Mouse (Mus musculus) intestine, postnatal 0 days (tissue): Measurements from ENCODE around the gene Fam221b. TPM values are rescaled to one million over a fixed set of nuclear protein-coding genes. Genes with fewer than 3 reads are reported as not detected.

Experiments used
- ATAC-seq: fragments of 200-750 bp; cut with Nextera tagmentation; 2 replicates; pipeline ENCODE4 v1.8.0; 2017; ENCODE audit warnings: mild to moderate bottlenecking, moderate TSS enrichment, moderate library complexity
- H3K27ac ChIP-seq: fragments of 300-500 bp; sonication (generic); 2 replicates; pipeline ENCODE4 v1.5.1; 2014; ENCODE audit warnings: mild to moderate bottlenecking, low read depth, low read length, moderate library complexity
- H3K27me3 ChIP-seq: fragments of 300-500 bp; sonication (generic); replicated peaks from 2 replicates; pipeline ENCODE4 v1.6.1; 2014; ENCODE audit warnings: low read length, mixed read lengths; ENCODE audit not compliant: control insufficient read depth, insufficient read depth
- H3K36me3 ChIP-seq: fragments of 300-500 bp; sonication (generic); 2 replicates; pipeline ENCODE4 v1.6.1; 2014; ENCODE audit warnings: mild to moderate bottlenecking, moderate library complexity; ENCODE audit not compliant: control insufficient read depth, insufficient read depth
- H3K4me1 ChIP-seq: fragments of 300-500 bp; sonication (generic); replicated peaks from 2 replicates; pipeline ENCODE4 v1.6.1; 2014; ENCODE audit warnings: antibody characterized with exemption, low read length, mixed read lengths; ENCODE audit not compliant: control insufficient read depth, insufficient read depth
- H3K4me2 ChIP-seq: fragments of 300-500 bp; sonication (generic); replicated peaks from 2 replicates; pipeline ENCODE4 v1.6.1; 2014; ENCODE audit warnings: low read depth, mild to moderate bottlenecking, moderate library complexity
- H3K4me3 ChIP-seq: fragments of 300-500 bp; sonication (generic); 2 replicates; pipeline ENCODE4 v1.5.1; 2014; ENCODE audit warnings: low read depth, low read length
- H3K9ac ChIP-seq: fragments of 300-500 bp; sonication (generic); 2 replicates; pipeline ENCODE4 v1.6.1; 2014; ENCODE audit warnings: mild to moderate bottlenecking, low read depth, low read length
- H3K9me3 ChIP-seq: fragments of 300-500 bp; sonication (generic); 2 replicates; pipeline ENCODE4 v1.6.1; 2016; ENCODE audit warnings: mixed run types; ENCODE audit not compliant: control insufficient read depth
- CTCF ChIP-seq: sonication (generic); IDR thresholded peaks from 2 replicates; pipeline ENCODE4 v1.5.1; 2016; ENCODE audit warnings: low read depth, mild to moderate bottlenecking, control low read depth, antibody characterized with exemption, moderate library complexity
- WGBS: fragments of 180-500 bp; shearing (Covaris S2); extraction: QIAGEN DNeasy Blood & Tissue Kit; methylation state at CpG from one replicate; pipeline ENCODE4 v1.1.7; 2014; 5-methylcytosine and 5-hydroxymethylcytosine counted together
- microRNA-seq: library from miRNA; unstranded; fragments of <30 nt; microRNA quantifications from one replicate; pipeline ENCODE4, GENCODE M21; 2016
- polyA plus RNA-seq: library from polyadenylated mRNA; unstranded; fragments of >200 nt; fragmentation: Nextera tagmentation; extraction: Ambion mirVana; gene quantifications from 2 replicates; pipeline ENCODE4 v1.2.1, GENCODE M21; 2015

Fam221b gene
- polyA plus RNA-seq, 1 experiment from 2014 or later = 6.0 TPM

DNA sequence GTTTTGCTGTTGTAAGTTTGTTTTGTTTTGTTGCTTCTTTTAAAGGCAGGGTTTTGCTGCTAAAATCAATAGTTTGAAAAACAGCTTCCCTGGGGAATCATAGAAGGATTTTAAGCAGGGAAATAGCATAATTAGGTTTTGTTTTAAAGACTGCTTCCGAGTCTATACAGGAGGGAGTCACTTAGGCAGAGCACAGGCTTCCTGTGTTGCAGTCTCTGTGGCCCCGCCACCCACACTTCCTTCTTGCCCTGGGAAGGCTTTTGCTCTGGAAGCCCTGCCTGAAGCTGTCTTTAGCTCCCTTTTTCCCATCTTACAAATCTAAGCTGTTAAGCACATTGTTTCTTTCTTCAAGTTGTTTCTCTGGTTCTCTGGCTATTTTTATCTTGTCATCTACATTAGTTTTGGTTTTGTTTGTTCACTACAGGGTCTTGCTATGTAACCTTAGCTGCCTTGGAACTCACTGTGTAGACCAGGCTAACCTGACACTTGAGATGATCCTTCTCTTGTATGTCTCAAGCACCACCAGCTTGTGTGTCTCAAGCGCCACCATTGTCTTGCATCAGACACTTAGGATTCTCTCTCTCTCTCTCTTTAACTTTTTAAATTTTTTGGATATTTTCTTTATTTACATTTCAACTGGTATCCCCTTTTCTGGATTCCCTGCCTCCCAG is 55.8 kb downstream of the Fam221b start:
- Histone ChIP-seq H3K27ac (no peak overlapping the region), H3K4me1 (no peaks in the 10 kb centered on the region), H3K9ac (no peak overlapping the region), H3K9me3 (no peaks in the 10 kb centered on the region), H3K4me2 (no peak overlapping the region), H3K27me3 (no peaks in the 10 kb centered on the region), H3K4me3 (no peak overlapping the region), H3K36me3 (no peaks in the 10 kb centered on the region)
- WGBS = 50% methylated on average over 3 of the region's 3 CpGs
- ATAC-seq = no peak
- no peak for TF ChIP-seq CTCF

DNA sequence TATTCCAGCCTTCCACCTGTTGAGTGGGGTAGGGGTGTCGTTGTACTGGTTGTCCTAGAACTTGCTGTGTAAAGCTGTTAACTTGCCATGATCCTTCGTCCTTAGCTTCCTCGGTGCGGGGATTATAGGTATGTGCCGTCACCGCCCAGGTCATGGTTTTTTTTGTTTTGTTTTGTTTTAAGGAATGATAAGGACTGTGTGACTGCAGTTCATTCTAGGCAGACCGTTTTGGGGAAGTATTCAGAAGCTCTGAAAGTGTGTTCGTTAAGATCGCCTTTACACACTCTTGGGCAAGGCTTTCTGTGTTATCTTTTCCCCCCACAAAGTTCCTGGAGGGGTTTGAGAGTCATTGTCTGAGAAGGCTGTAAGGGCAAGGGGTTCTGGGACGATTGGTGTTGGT is 56.4 kb downstream of the Fam221b start:
- no peak for ATAC-seq
- no peaks in the 10 kb centered on the region for H3K27me3 ChIP-seq
- no peaks in the 10 kb centered on the region for H3K4me1 ChIP-seq
- no peaks in the 10 kb centered on the region for H3K36me3 ChIP-seq
- H3K4me3 ChIP-seq = no peak overlapping the region
- H3K4me2 ChIP-seq = no peak overlapping the region
- WGBS = 57% methylated on average over 10 of the region's 10 CpGs
- H3K9me3 ChIP-seq = no peaks in the 10 kb centered on the region
- no peak for TF ChIP-seq CTCF
- no peak overlapping the region for H3K9ac ChIP-seq
- H3K27ac ChIP-seq = no peak overlapping the region

Small RNA genes within 50 kb of the gene (microRNA-seq; reads per million reads assigned to microRNA genes)
- gene Gm25262 = not detected

Other genes starting within 250 kb of the Fam221b start
- gene Fam166b, start 240.0 kb downstream of the Fam221b start, polyA plus RNA-seq = 0.16 TPM in 1 of 2 replicates, not detected in the other
- gene Tesk1, start 227.2 kb downstream of the Fam221b start, polyA plus RNA-seq = 4.6 and 4.7 TPM in 2 replicates
- gene Cd72, start 214.5 kb downstream of the Fam221b start, polyA plus RNA-seq = 3.2 and 3.7 TPM in 2 replicates
- not detected in 2 replicates for gene Sit1, start 185.4 kb downstream of the Fam221b start, polyA plus RNA-seq
- gene Ccdc107, start 176.2 kb downstream of the Fam221b start, polyA plus RNA-seq = 79.8 and 83.1 TPM in 2 replicates
- gene Arhgef39, start 169.4 kb downstream of the Fam221b start, polyA plus RNA-seq = 10.3 and 12.3 TPM in 2 replicates
- 4.8 and 5.4 TPM in 2 replicates for gene Car9, start 162.2 kb downstream of the Fam221b start, polyA plus RNA-seq
- 928 and 1,046 TPM in 2 replicates for gene Tpm2, start 145.4 kb downstream of the Fam221b start, polyA plus RNA-seq
- 102 and 114 TPM in 2 replicates for gene Creb3, start 106.8 kb downstream of the Fam221b start, polyA plus RNA-seq
- 41.6 and 47.7 TPM in 2 replicates for gene Tln1, start 106.5 kb downstream of the Fam221b start, polyA plus RNA-seq
- 11.3 and 13.0 TPM in 2 replicates for gene Rgp1, start 90.4 kb downstream of the Fam221b start, polyA plus RNA-seq
- 5.2 and 5.3 TPM in 2 replicates for gene Gba2, start 90.3 kb downstream of the Fam221b start, polyA plus RNA-seq
- not detected in 2 replicates for gene Msmp, start 84.7 kb downstream of the Fam221b start, polyA plus RNA-seq
- gene Npr2, start 37.2 kb downstream of the Fam221b start, polyA plus RNA-seq = 3.5 and 4.1 TPM in 2 replicates
- gene Spag8, start 15.6 kb downstream of the Fam221b start, polyA plus RNA-seq = 0.08 and 0.22 TPM in 2 replicates
- gene Hint2, start 12.7 kb downstream of the Fam221b start, polyA plus RNA-seq = 270 and 305 TPM in 2 replicates
- 1.6 and 1.9 TPM in 2 replicates for gene Tmem8b, start 174 bp downstream of the Fam221b start, polyA plus RNA-seq
- gene Olfr70, start 31.7 kb upstream of the Fam221b start, polyA plus RNA-seq = not detected in 2 replicates
- gene Olfr71, start 41.1 kb upstream of the Fam221b start, polyA plus RNA-seq = not detected in 2 replicates
- gene Hrct1, start 58.0 kb upstream of the Fam221b start, polyA plus RNA-seq = 1.6 and 2.1 TPM in 2 replicates
- gene Spaar, start 60.9 kb upstream of the Fam221b start, polyA plus RNA-seq = 0.47 and 0.51 TPM in 2 replicates
- gene Olfr159, start 101.9 kb upstream of the Fam221b start, polyA plus RNA-seq = not detected in 2 replicates
- not detected in 2 replicates for gene Olfr156, start 154.8 kb upstream of the Fam221b start, polyA plus RNA-seq
- gene Olfr157, start 171.1 kb upstream of the Fam221b start, polyA plus RNA-seq = not detected in 2 replicates
- gene Olfr155, start 182.4 kb upstream of the Fam221b start, polyA plus RNA-seq = not detected in 2 replicates
- 5.7 and 5.9 TPM in 2 replicates for gene Reck, start 206.4 kb upstream of the Fam221b start, polyA plus RNA-seq